Mouse (Mus musculus): ENCODE data around the gene Hopx. TPM values are rescaled to one million over a fixed set of nuclear protein-coding genes. Genes with fewer than 3 reads are reported as not detected.

The Hopx gene
- polyA plus RNA-seq (2012; rRNA removed), result 58.4 and 68.0 TPM in 2 replicates

DNA sequence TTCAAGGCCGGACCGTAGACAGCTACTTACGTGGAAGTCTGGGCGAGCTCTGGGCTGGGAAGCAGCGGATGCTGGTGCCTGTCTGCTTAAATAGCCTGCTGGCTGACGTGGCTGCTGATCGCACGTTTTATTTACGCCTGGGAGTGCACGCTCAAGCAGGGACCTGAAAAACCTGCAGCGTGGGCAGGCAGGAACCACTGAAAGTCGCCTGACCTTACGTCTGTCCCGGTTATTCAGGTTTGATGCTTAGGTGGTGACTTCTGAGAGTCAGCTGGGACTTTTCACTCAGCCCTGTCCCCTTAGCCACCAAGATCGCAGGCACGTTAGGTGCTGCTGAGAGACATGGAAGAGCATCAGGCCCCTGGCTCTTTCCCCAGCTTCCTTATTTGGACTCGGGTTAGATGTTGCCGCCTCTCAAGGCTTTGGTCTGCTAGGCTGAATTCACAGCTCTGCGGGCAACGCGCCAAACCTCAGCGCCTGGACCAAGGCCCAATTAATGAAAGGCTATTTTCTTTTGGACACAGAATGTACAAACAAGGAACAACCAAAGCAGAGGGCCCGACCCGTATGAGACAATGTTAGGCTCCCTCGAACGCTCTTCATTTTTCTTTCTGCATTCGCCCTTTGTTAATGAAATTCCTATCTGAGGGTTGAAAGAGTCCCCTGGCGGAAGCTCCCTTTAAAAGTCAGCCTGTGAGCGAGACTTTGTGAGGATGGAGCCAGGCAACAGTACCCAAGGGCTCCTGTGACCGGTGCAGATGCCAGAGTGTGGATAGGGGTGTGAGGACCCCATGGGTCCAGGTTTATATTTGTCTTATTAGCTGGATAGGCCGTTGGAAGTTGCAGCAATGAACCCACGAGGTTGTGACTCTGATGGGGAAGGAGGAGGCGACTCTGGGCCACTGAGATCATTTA lies at the start of gene Hopx:
Hopx (minus strand) TSS at position 305 of the 915 bp plus-strand sequence.
- WGBS, result 32% methylated on average over 33 of the region's 33 CpGs
- no peak for DNase-seq (ENCODE audit: low read depth, low spot score)

DNA sequence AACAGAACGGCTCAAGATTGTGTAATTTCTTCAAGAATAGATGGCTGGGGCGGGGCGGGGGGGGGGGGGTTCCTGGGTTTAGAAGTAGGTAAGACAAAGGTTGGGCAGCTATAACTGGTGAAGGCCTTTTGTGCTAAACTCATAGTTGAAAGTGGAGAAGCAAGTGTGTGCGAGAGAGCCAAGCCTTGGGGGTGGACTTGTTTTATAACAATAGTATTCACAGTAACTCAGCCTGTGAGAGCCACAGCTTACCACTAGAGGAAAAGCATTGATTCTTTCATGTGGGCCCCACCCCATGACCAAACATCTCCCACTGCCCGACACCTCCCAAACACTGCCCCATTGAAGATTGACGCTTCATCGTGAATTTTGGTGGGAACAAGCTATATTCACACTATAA lies 48.7 kb upstream of the Hopx start:
- DNase-seq (ENCODE audit: low read depth, low spot score), result no peak
- WGBS, result 45% methylated on average over 7 of the region's 7 CpGs

DNA sequence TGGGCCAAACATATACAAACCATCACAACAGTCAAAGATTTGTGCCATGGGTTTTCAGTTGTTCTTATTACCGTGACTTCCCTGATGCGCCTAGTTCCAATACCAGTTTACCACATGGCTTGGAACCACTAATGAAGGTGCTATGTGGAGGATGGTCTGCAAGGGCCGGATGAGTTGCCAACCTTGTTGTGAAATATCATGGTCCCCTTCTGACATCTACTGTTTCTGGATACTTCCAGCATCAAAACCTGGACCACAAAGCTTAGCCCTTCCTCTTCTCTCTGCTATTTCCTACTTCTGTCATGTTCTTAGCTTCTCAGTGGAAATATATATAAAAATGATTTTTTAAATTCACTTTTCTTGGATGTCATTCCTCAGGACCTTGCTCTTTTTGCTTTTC lies 47.6 kb upstream of the Hopx start:
- no peak for DNase-seq (ENCODE audit: low read depth, low spot score)
- 92% methylated on average over 3 of the region's 3 CpGs for WGBS

GRCm38 (mm10) chr5:77157777-77158540 lies 43.0 kb upstream of the Hopx start:
- WGBS, result 74% methylated on average over 14 of the region's 14 CpGs
- no peak for DNase-seq (ENCODE audit: low read depth, low spot score)

- 35% methylated on average over 5 of the region's 5 CpGs for WGBS
- no peak for DNase-seq (ENCODE audit: low read depth, low spot score)
These were observed 42.0 kb upstream of the Hopx start for GRCm38 (mm10) chr5:77156938-77157337.

DNA sequence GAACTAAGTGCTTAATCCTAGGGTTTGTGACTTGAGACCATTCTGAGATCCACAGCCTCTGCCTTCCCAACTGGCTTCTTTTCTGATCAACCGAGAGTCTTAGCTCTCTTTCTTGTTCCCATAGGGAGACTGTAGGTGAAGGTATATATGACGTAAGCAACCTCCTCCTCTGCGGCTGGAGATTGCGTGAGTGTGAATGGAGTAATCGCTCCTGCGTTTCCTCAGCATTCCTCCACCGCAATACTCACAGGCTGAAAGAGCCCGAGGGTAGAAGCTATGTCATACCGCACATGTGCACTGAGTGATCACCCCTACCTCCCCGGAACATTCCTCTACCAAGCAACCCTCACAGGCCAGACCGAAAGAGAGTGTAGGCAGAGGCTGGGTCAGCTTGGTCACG lies 40.6 kb upstream of the Hopx start:
- 93% methylated on average over 12 of the region's 12 CpGs for WGBS
- no peak for DNase-seq (ENCODE audit: low read depth, low spot score)

DNA sequence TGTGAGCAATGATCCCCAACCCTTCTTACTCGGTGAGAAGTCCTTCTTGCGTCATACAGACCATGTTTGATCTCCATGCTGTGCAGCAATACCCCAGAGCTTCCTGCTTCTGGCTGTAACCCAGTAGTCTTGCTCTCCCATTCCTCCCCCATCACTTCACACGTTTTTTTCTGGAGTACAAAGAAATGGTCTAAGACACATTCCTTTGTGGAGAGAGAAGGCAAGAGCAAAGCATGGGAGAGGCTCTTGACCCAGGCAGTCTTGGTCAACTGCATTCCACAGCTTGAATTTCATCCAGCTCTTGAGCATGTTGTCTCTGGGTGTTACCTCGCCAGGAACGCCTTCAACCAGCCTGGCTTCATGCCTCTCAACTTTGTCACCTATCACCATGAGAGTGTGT lies 39.9 kb upstream of the Hopx start:
- DNase-seq (ENCODE audit: low read depth, low spot score), result no peak
- 71% methylated on average over 5 of the region's 5 CpGs for WGBS

GRCm38 (mm10) chr5:77151738-77152137 lies 36.8 kb upstream of the Hopx start:
- DNase-seq (ENCODE audit: low read depth, low spot score), result no peak
- WGBS, result 78% methylated on average over 3 of the region's 3 CpGs

GRCm38 (mm10) chr5:77151075-77151474 lies 36.2 kb upstream of the Hopx start:
- WGBS, result 64% methylated on average over 7 of the region's 7 CpGs
- no peak for DNase-seq (ENCODE audit: low read depth, low spot score)

- no peak for DNase-seq (ENCODE audit: low read depth, low spot score)
- WGBS, result 24% methylated on average over 6 of the region's 6 CpGs
These were observed 33.2 kb upstream of the Hopx start for GRCm38 (mm10) chr5:77148021-77148621.

- no peak for DNase-seq (ENCODE audit: low read depth, low spot score)
- WGBS, result 87% methylated on average over 4 of the region's 4 CpGs
These were observed 31.7 kb upstream of the Hopx start for GRCm38 (mm10) chr5:77146459-77147170.

GRCm38 (mm10) chr5:77144647-77145046 lies 29.7 kb upstream of the Hopx start:
- WGBS, result 60% methylated on average over 5 of the region's 5 CpGs
- DNase-seq (ENCODE audit: low read depth, low spot score), result no peak

DNA sequence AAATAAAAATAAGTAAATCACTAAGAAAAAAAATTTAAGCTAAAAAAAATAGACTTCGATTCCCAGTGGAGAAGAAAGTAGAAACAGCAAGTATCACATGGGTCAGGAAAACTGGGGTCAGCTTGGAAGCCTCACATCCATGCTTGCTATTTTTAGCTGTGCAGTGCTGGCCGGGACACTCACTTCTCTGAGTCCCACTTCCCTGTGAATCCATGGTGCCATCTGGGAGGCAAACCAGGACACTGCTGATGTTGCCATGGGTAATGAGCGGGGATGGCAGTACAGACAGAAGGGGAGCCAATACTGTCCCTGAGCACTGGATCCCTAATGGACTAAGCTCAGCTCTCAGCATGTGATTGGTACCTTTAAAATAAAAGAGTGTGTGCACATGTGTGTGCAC lies 28.2 kb upstream of the Hopx start:
- WGBS, result 77% methylated on average over 3 of the region's 3 CpGs
- no peak for DNase-seq (ENCODE audit: low read depth, low spot score)

DNA sequence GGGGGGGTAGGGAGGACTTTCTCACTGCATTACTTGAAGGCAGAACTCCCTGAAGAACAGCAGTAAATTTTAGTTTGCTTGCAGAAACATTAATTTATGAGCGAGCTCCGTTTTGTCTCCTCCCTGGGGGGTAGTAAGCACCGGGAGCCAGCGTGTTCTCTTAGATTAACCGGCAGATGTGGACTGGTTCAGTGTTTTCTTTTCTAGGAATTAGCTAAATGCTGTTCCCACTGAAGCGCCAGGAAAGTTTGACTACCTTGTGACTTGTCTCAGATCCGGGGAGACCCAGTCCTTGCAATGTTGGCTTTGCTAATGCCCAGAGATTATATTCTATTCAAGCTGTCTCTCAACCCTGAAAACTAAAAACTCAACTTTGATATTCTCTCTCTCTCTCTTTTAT lies 26.4 kb upstream of the Hopx start:
- no peak for DNase-seq (ENCODE audit: low read depth, low spot score)
- WGBS, result 72% methylated on average over 7 of the region's 7 CpGs

DNA sequence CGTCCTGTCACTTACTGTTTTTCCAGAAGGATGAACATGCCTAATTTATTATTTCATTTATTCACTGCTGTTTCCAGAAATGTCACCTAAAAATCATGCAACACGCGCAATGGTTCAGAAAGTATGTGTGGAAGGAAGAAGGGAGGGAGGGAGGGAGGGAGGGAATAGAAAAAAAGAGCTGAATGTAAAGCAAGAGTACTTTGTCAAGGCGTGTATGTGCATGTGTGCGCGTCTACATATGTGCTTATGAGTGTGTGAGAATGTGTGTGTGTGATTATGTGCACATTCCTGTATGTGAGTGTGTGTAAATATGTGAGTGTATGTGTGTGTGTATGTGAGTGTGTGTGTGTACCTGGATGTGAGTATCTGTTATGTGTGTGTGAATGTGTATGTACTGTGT lies 25.9 kb upstream of the Hopx start:
- 93% methylated on average over 6 of the region's 6 CpGs for WGBS
- DNase-seq (ENCODE audit: low read depth, low spot score), result no peak

DNA sequence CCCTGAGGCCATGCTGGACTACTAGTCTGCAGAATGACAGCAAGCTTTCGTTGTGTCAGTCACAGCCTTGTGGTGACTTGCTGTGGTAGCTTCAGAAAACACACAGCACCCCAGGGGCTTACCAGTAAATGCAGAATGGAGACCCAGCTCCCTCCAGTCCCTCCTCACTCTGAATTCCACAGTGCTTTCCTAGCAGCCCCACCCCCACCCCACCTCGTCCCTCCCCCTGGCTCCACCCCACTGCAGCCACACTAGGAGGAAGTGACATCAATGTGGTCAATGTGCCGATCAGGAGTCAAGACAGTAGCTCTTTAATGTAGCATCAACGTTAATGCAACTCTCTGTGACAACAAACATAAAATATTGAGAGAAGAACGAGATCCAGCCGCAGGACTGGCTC lies 25.2 kb upstream of the Hopx start:
- no peak for DNase-seq (ENCODE audit: low read depth, low spot score)
- WGBS, result 41% methylated on average over 6 of the region's 6 CpGs

GRCm38 (mm10) chr5:77137701-77138265 lies 22.9 kb upstream of the Hopx start:
- WGBS, result 71% methylated on average over 8 of the region's 8 CpGs
- no peak for DNase-seq (ENCODE audit: low read depth, low spot score)

GRCm38 (mm10) chr5:77136684-77137224 lies 21.8 kb upstream of the Hopx start:
- WGBS, result 83% methylated on average over 4 of the region's 4 CpGs
- DNase-seq (ENCODE audit: low read depth, low spot score), result no peak

DNA sequence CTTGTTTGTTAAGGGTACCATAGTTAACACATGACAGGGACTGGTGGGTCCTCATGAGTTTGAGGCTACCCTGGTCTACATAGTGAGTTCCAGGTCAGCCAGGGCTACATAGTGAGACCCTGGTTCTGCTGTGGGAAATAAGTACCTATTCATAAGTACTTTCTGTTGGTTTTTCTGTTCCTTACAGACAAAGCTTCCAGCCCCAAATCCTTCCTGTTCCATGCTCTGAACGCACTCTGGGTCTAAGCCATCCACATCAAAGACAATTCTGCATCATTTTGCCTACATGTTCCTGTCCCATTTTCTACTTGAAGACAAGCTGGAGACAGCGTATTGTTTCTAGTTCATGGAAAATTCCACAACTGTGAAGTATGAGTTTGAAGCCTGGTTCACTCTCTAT lies 20.0 kb upstream of the Hopx start:
- 94% methylated on average over 2 of the region's 2 CpGs for WGBS
- DNase-seq (ENCODE audit: low read depth, low spot score), result no peak

Measured in large intestine, adult 2 months (tissue).